Mouse (Mus musculus): ENCODE results near the gene Gm20865.
"Not testable (repeated sequence)": the region's sequence is repeated elsewhere in the genome, so short reads cannot be mapped to it uniquely, and the experiment has no call there.

The Gm20865 gene

GRCm38 (mm10) chrY:21241275-21241674 is at the start of gene Gm20865:
Gene Gm20865 (plus strand): TSS chrY:21241575.
- DNase-seq (ENCODE audit: low spot score), result not testable (repeated sequence)

Measured in urinary bladder, postnatal 25 days (tissue).